Mouse (Mus musculus) MEL (cell line): ENCODE results near the gene Fermt2.

ENCODE experiments used
- CTCF ChIP-seq, 3 experiments: IDR thresholded peaks in 2 of 3; conservative IDR thresholded peaks in 1 of 3; 2 replicates each; pipeline ENCODE4 v1.5.1; 2011 to 2012; ENCODE audit warnings: low read length in 3 of 3, low read depth in 2 of 3, mild to moderate bottlenecking in 2 of 3, improper control_type of control experiment in 1 of 3, inconsistent platforms in 1 of 3, mixed read lengths in 1 of 3, moderate library complexity in 1 of 3; ENCODE audit not compliant: control insufficient read depth in 1 of 3, insufficient read depth in 1 of 3, poor library complexity in 1 of 3, severe bottlenecking in 1 of 3
- POLR2A ChIP-seq, 2 experiments: IDR thresholded peaks; 2 replicates each; pipeline ENCODE4 v1.6.1; 2011 to 2012; ENCODE audit warnings: low read length in 2 of 2, mild to moderate bottlenecking in 2 of 2, control low read depth in 1 of 2, improper control_type of control experiment in 1 of 2, low read depth in 1 of 2, moderate library complexity in 1 of 2; ENCODE audit not compliant: control insufficient read depth in 1 of 2, insufficient read depth in 1 of 2, poor library complexity in 1 of 2
- POLR2AphosphoS5 ChIP-seq: IDR thresholded peaks from 2 replicates; pipeline ENCODE4 v1.6.1; 2012; ENCODE audit warnings: low read depth, borderline replicate concordance, mild to moderate bottlenecking, inconsistent platforms, low read length, moderate library complexity, mixed read lengths
- SIN3A ChIP-seq: IDR thresholded peaks from 2 replicates; pipeline ENCODE4 v1.6.1; 2012; ENCODE audit warnings: low read length, improper control_type of control experiment, inconsistent platforms

DNA sequence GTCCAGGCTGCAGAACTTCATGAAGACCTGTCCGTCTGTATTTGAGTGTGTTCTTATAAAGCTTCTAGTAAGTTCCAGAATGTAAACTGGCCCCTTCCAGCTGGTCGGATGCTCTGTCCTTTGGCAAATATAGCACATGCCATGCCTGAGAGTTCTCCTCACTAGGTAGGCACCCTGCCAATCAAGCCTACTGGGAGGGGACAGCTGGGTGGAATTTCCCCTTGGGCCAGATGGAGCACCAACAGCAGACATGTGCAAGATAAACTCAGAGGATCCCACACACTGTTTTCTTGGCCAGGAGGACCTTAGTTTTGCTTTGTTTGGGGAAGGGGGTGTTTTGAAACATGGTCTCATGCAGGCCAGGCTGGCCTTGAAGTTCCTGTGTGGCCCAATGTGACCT lies 23.9 kb upstream of the Fermt2 start:
- no peak for TF ChIP-seq CTCF (IDR thresholded peaks at IDR 0.05 in 2 of 3, conservative IDR thresholded peaks at IDR 0.05 in 1 of 3; ENCODE audit: control insufficient read depth in 1 of 3, insufficient read depth in 1 of 3, low read depth in 2 of 3, low read length in 3 of 3, poor library complexity in 1 of 3, severe bottlenecking in 1 of 3)
- TF ChIP-seq POLR2AphosphoS5: no peak
- no peak for TF ChIP-seq POLR2A (IDR thresholded peaks at IDR 0.05; ENCODE audit: control insufficient read depth in 1 of 2, insufficient read depth in 1 of 2, low read depth in 1 of 2, low read length in 2 of 2, poor library complexity in 1 of 2)
- no peak for TF ChIP-seq SIN3A
